Mouse (Mus musculus) kidney, embryonic 14.5 days (tissue): ENCODE data around the gene Stk11. TPM values are rescaled to one million over a fixed set of nuclear protein-coding genes. Genes with fewer than 3 reads are reported as not detected.
A peak's percentile ranks its signal among the peaks of the same experiment; 100 is the strongest.

Source experiments
- ATAC-seq: fragments of 200-750 bp; cut with Nextera tagmentation; 2 replicates; pipeline ENCODE4 v1.8.0; 2017; ENCODE audit warnings: moderate number of reproducible peaks, mild to moderate bottlenecking, moderate TSS enrichment, moderate library complexity; ENCODE audit not compliant: low FRiP score, low TSS enrichment
- H3K27ac ChIP-seq: fragments of 300-500 bp; sonication (generic); 2 replicates; pipeline ENCODE4 v1.5.1; 2014; ENCODE audit warnings: low read depth, mild to moderate bottlenecking, low read length, moderate library complexity, mixed read lengths
- H3K27me3 ChIP-seq: fragments of 300-500 bp; sonication (generic); 2 replicates; pipeline ENCODE4 v1.6.1; 2014; ENCODE audit warnings: mild to moderate bottlenecking, low read length; ENCODE audit not compliant: control insufficient read depth, insufficient read depth
- H3K36me3 ChIP-seq: fragments of 300-500 bp; sonication (generic); 2 replicates; pipeline ENCODE4 v1.6.1; 2014; ENCODE audit warnings: low read length, mixed read lengths; ENCODE audit not compliant: control insufficient read depth, insufficient read depth
- H3K4me1 ChIP-seq: fragments of 300-500 bp; sonication (generic); 2 replicates; pipeline ENCODE4 v1.6.1; 2014; ENCODE audit warnings: low read length, mixed read lengths; ENCODE audit not compliant: control insufficient read depth, insufficient read depth
- H3K4me2 ChIP-seq: fragments of 300-500 bp; sonication (generic); replicated peaks from 2 replicates; pipeline ENCODE4 v1.6.1; 2014; ENCODE audit warnings: low read depth, mild to moderate bottlenecking, low read length
- H3K4me3 ChIP-seq: fragments of 300-500 bp; sonication (generic); 2 replicates; pipeline ENCODE4 v1.5.1; 2014; ENCODE audit warnings: mild to moderate bottlenecking, low read length
- H3K9ac ChIP-seq: fragments of 300-500 bp; sonication (generic); 2 replicates; pipeline ENCODE4 v1.6.1; 2014; ENCODE audit warnings: low read depth, mild to moderate bottlenecking, low read length, moderate library complexity
- H3K9me3 ChIP-seq: fragments of 300-500 bp; sonication (generic); 2 replicates; pipeline ENCODE4 v1.6.1; 2016; ENCODE audit warnings: low read length; ENCODE audit not compliant: control insufficient read depth
- WGBS: fragments of 180-500 bp; shearing (Covaris S2); extraction: QIAGEN DNeasy Blood & Tissue Kit; methylation state at CpG from one replicate; pipeline ENCODE4 v1.1.7; 2014; 5-methylcytosine and 5-hydroxymethylcytosine counted together
- polyA plus RNA-seq: library from polyadenylated mRNA; unstranded; fragments of >200 nt; fragmentation: Nextera tagmentation; extraction: Ambion mirVana; gene quantifications from 2 replicates; pipeline ENCODE4 v1.2.1, GENCODE M21; 2014

Stk11 gene
- polyA plus RNA-seq, 1 experiment from 2014 or later: 26.6 TPM

GRCm38 (mm10) chr10:80149291-80150225 lies 34.0 kb downstream of the Stk11 start:
- Histone ChIP-seq H3K36me3 (peaks cover 55% of the 10 kb centered on the region), H3K4me2 (peak overlapping the region; percentile 87), H3K27ac (peak overlapping the region; percentile 99), H3K9ac (peak overlapping the region; percentile 99), H3K4me3 (peak overlapping the region; percentile 97), H3K27me3 (no peaks in the 10 kb centered on the region), H3K9me3 (no peaks in the 10 kb centered on the region), H3K4me1 (peaks cover 49% of the 10 kb centered on the region)
- under 1% methylated on average over 88 of the region's 88 CpGs for WGBS
- ATAC-seq: peak; percentile 78

GRCm38 (mm10) chr10:80150226-80151210 lies 34.9 kb downstream of the Stk11 start:
- under 1% methylated on average over 48 of the region's 71 CpGs for WGBS
- H3K4me3 ChIP-seq: peak overlapping the region; percentile 97
- peak overlapping the region; percentile 99 for H3K27ac ChIP-seq
- H3K9ac ChIP-seq: peak overlapping the region; percentile 99
- peaks cover 55% of the 10 kb centered on the region for H3K36me3 ChIP-seq
- peaks cover 57% of the 10 kb centered on the region for H3K4me1 ChIP-seq
- H3K27me3 ChIP-seq: no peaks in the 10 kb centered on the region
- ATAC-seq: no peak
- peak overlapping the region; percentile 87 for H3K4me2 ChIP-seq
- H3K9me3 ChIP-seq: no peaks in the 10 kb centered on the region

- Histone ChIP-seq H3K4me2 (peak overlapping the region; percentile 87), H3K36me3 (peaks cover 56% of the 10 kb centered on the region), H3K4me3 (peak overlapping the region; percentile 97), H3K9me3 (no peaks in the 10 kb centered on the region), H3K27me3 (no peaks in the 10 kb centered on the region), H3K27ac (peak overlapping the region; percentile 99), H3K4me1 (peaks cover 56% of the 10 kb centered on the region), H3K9ac (peak overlapping the region; percentile 99)
- under 1% methylated on average over 26 of the region's 26 CpGs for WGBS
- ATAC-seq: no peak
Observed at GRCm38 (mm10) chr10:80151211-80152034, 35.8 kb downstream of the Stk11 start.

- no peak for ATAC-seq
- Histone ChIP-seq H3K9me3 (no peaks in the 10 kb centered on the region), H3K27me3 (no peaks in the 10 kb centered on the region), H3K36me3 (peaks cover 61% of the 10 kb centered on the region), H3K4me3 (peak overlapping the region; percentile 97), H3K27ac (peak overlapping the region; percentile 99), H3K4me1 (peaks cover 55% of the 10 kb centered on the region), H3K4me2 (peak overlapping the region; percentile 87), H3K9ac (peak overlapping the region; percentile 99)
- WGBS: 1% methylated on average over 15 of the region's 15 CpGs
Observed at GRCm38 (mm10) chr10:80152071-80152872, 36.7 kb downstream of the Stk11 start.

GRCm38 (mm10) chr10:80152873-80153260 lies 37.3 kb downstream of the Stk11 start:
- 17% methylated on average over 3 of the region's 3 CpGs for WGBS
- Histone ChIP-seq H3K36me3 (peaks cover 66% of the 10 kb centered on the region), H3K4me1 (peaks cover 56% of the 10 kb centered on the region)

DNA sequence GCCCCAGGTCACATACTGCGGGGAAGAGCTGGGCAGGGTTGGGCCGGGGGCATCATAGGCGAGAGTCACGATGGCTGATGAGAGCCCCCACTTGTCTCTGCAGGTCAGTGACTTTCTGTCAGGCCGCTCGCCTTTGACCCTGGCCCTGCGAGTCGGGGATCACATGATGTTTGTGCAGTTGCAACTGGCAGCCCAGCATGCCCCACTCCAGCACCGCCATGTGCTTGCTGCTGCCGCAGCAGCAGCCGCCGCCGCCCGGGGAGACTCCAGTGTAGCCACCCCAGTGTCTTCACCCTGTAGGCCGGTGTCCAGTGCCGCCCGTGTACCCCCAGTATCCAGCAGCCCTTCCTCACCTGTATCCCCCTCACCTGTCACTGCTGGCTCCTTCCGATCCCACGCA lies 38.1 kb downstream of the Stk11 start:
- peaks cover 64% of the 10 kb centered on the region for H3K4me1 ChIP-seq
- no peaks in the 10 kb centered on the region for H3K9me3 ChIP-seq
- WGBS: 71% methylated on average over 19 of the region's 19 CpGs
- H3K27me3 ChIP-seq: no peaks in the 10 kb centered on the region
- peak overlapping the region; percentile 97; the same call in 1 of the 2 replicates for H3K4me3 ChIP-seq
- peak overlapping the region; percentile 87 for H3K4me2 ChIP-seq
- peak overlapping the region; percentile 99; the same call in 1 of the 2 replicates for H3K9ac ChIP-seq
- H3K27ac ChIP-seq: peak overlapping the region; percentile 99; the same call in 1 of the 2 replicates
- peaks cover 66% of the 10 kb centered on the region for H3K36me3 ChIP-seq
- no peak for ATAC-seq

More at GRCm38 (mm10) chr10:80152873-80153260, 37.3 kb downstream of the Stk11 start:
- H3K9ac ChIP-seq: peak overlapping the region; percentile 99; the same call in 1 of the 2 replicates
- no peak for ATAC-seq
- H3K27me3 ChIP-seq: no peaks in the 10 kb centered on the region
- H3K4me2 ChIP-seq: peak overlapping the region; percentile 87
- H3K9me3 ChIP-seq: no peaks in the 10 kb centered on the region
- H3K4me3 ChIP-seq: peak overlapping the region; percentile 97
- H3K27ac ChIP-seq: peak overlapping the region; percentile 99

DNA sequence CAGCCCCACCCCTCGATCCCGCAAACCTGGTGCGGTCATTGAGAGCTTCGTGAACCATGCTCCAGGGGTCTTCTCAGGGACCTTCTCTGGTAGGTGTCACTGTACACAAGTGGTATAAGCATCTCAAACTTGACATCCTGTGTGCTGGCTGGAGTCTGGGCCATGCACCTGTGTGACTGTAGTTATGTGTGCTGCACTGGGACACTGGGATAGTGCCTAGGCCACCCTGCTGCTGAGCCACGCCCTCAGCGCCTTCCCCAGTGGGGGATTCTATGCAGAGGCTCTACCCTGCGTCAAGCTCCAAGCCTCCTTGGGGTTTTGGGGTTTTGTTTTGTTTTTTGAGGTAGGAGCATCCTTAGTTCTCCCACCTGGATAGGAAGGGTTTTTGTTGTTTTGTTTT lies 38.8 kb downstream of the Stk11 start:
- Histone ChIP-seq H3K4me1 (peaks cover 71% of the 10 kb centered on the region), H3K4me2 (no peak overlapping the region), H3K36me3 (peaks cover 66% of the 10 kb centered on the region), H3K27me3 (no peaks in the 10 kb centered on the region), H3K9me3 (no peaks in the 10 kb centered on the region), H3K27ac (no peak overlapping the region), H3K9ac (no peak overlapping the region), H3K4me3 (0 out of 2 replicates have a peak overlapping the region, but pooled peaks have one; percentile 2)
- WGBS: 82% methylated on average over 7 of the region's 7 CpGs
- no peak for ATAC-seq
